Mouse (Mus musculus) gastrocnemius, postnatal 4 days (tissue): ENCODE measurements around the gene Focad. TPM values are rescaled to one million over a fixed set of nuclear protein-coding genes. Genes with fewer than 3 reads are reported as not detected.
"Not testable (repeated sequence)": the region's sequence is repeated elsewhere in the genome, so short reads cannot be mapped to it uniquely, and the experiment has no call there.

Source experiments
- DNase-seq, 2 experiments: peaks; one replicate each; pipeline ENCODE4 v3.0.0; 2021 to 2022; ENCODE audit warnings: low spot score in 2 of 2, mixed read lengths in 2 of 2
- total RNA-seq, 2 experiments: library from RNA; stranded (reverse); gene quantifications; 2 replicates each; pipeline ENCODE4 v1.2.3; 2021

The Focad gene
- total RNA-seq, 2 experiments from 2014 or later: 17.5 to 17.7 TPM

- DNase-seq: not testable (repeated sequence)
Observed at GRCm38 (mm10) chr4:88390596-88390995, 296.2 kb downstream of the Focad start.

GRCm38 (mm10) chr4:88395717-88396116, 301.3 kb downstream of the Focad start:
- DNase-seq: no peak

GRCm38 (mm10) chr4:88396995-88397521, 302.6 kb downstream of the Focad start:
- no peak for DNase-seq

- DNase-seq: no peak
Observed at GRCm38 (mm10) chr4:88400302-88400991, 306.0 kb downstream of the Focad start.

GRCm38 (mm10) chr4:88400992-88401313, 306.5 kb downstream of the Focad start:
- DNase-seq: no peak

- DNase-seq: no peak
Observed at GRCm38 (mm10) chr4:88402884-88403283, 308.5 kb downstream of the Focad start.

- peak in 1 of 2 experiments; percentile 39 for DNase-seq
Observed at GRCm38 (mm10) chr4:88406887-88407696, 312.7 kb downstream of the Focad start.

- no peak for DNase-seq
Observed at GRCm38 (mm10) chr4:88409279-88409678, 314.9 kb downstream of the Focad start.

- DNase-seq: no peak
Observed at GRCm38 (mm10) chr4:88412331-88412730, 317.9 kb downstream of the Focad start.

- DNase-seq: no peak
Observed at GRCm38 (mm10) chr4:88415017-88415416, 320.6 kb downstream of the Focad start.

GRCm38 (mm10) chr4:88419378-88419777, 324.9 kb downstream of the Focad start:
- no peak for DNase-seq

- no peak for DNase-seq
Observed at GRCm38 (mm10) chr4:88424563-88424962, 330.1 kb downstream of the Focad start.

- DNase-seq: no peak
Observed at GRCm38 (mm10) chr4:88427630-88428239, 333.3 kb downstream of the Focad start.

GRCm38 (mm10) chr4:88432412-88433024, 338.1 kb downstream of the Focad start:
- DNase-seq: no peak

GRCm38 (mm10) chr4:88436593-88437165, 342.2 kb downstream of the Focad start:
- no peak for DNase-seq

- no peak for DNase-seq
Observed at GRCm38 (mm10) chr4:88437166-88437565, 342.7 kb downstream of the Focad start.

GRCm38 (mm10) chr4:88437917-88438316, 343.5 kb downstream of the Focad start:
- DNase-seq: no peak

GRCm38 (mm10) chr4:88438326-88438989, 344.0 kb downstream of the Focad start, which contains the start of gene Hacd4:
TSS of gene Hacd4 (minus strand) at chr4:88438928.
- DNase-seq: peak; percentile 24 to 51

GRCm38 (mm10) chr4:88438990-88439329, 344.5 kb downstream of the Focad start:
- no peak for DNase-seq

GRCm38 (mm10) chr4:88439669-88440123, 345.3 kb downstream of the Focad start:
- no peak for DNase-seq
